Mouse (Mus musculus): ENCODE data around the gene Znrf1. TPM values are rescaled to one million over a fixed set of nuclear protein-coding genes. Genes with fewer than 3 reads are reported as not detected.

Znrf1 gene
- polyA plus RNA-seq, 1 experiment from 2014 or later: 45.6 TPM

- no peak for ATAC-seq (ENCODE audit: low FRiP score)
- Histone ChIP-seq H3K4me1 (ENCODE audit: control insufficient read depth, insufficient read depth, low read length) (peaks cover 10% of the 10 kb centered on the region), H3K27me3 (ENCODE audit: control insufficient read depth, insufficient read depth, low read length) (no peaks in the 10 kb centered on the region), H3K27ac (ENCODE audit: low read depth, low read length) (no peak overlapping the region), H3K9me3 (ENCODE audit: control insufficient read depth, low read length) (no peaks in the 10 kb centered on the region), H3K4me3 (ENCODE audit: low read depth, low read length) (no peak overlapping the region), H3K36me3 (ENCODE audit: control insufficient read depth, insufficient read depth, low read length) (no peaks in the 10 kb centered on the region), H3K4me2 (no peak overlapping the region), H3K9ac (ENCODE audit: low read length) (no peak overlapping the region)
- DNase-seq (ENCODE audit: low spot score, missing footprints): no peak
- WGBS: 88% methylated on average over 15 of the region's 15 CpGs
Measured at GRCm38 (mm10) chr8:111595712-111596484, 60.0 kb downstream of the Znrf1 start.

DNA sequence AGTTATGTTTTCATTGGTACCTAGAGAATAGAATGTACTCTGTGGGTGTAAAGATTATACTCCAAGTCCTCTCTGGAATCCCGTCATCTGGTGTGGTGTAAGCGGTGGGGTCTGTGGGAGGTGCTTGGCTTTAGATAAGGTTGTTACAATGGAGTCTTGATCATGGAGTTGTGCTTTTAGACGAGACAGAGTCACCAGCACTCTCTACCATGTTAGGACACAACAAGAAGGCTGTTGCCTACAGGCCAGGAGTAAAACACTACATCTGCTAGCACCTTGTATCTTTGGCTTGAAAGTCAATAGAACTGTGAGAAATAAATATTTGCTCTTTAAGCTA lies 60.6 kb downstream of the Znrf1 start:
- no peaks in the 10 kb centered on the region for H3K9me3 ChIP-seq (ENCODE audit: control insufficient read depth, low read length)
- H3K4me1 ChIP-seq (ENCODE audit: control insufficient read depth, insufficient read depth, low read length): peaks cover 10% of the 10 kb centered on the region
- DNase-seq (ENCODE audit: low spot score, missing footprints): no peak
- H3K36me3 ChIP-seq (ENCODE audit: control insufficient read depth, insufficient read depth, low read length): no peaks in the 10 kb centered on the region
- H3K27ac ChIP-seq (ENCODE audit: low read depth, low read length): no peak overlapping the region
- H3K27me3 ChIP-seq (ENCODE audit: control insufficient read depth, insufficient read depth, low read length): no peaks in the 10 kb centered on the region
- H3K4me3 ChIP-seq (ENCODE audit: low read depth, low read length): no peak overlapping the region
- no peak overlapping the region for H3K9ac ChIP-seq (ENCODE audit: low read length)
- no peak for ATAC-seq (ENCODE audit: low FRiP score)
- WGBS: 69% methylated on average over 3 of the region's 3 CpGs
- H3K4me2 ChIP-seq: no peak overlapping the region

- Histone ChIP-seq H3K27me3 (ENCODE audit: control insufficient read depth, insufficient read depth, low read length) (no peaks in the 10 kb centered on the region), H3K4me2 (no peak overlapping the region), H3K4me3 (ENCODE audit: low read depth, low read length) (no peak overlapping the region), H3K27ac (ENCODE audit: low read depth, low read length) (no peak overlapping the region), H3K4me1 (ENCODE audit: control insufficient read depth, insufficient read depth, low read length) (peaks cover 10% of the 10 kb centered on the region), H3K9ac (ENCODE audit: low read length) (no peak overlapping the region), H3K36me3 (ENCODE audit: control insufficient read depth, insufficient read depth, low read length) (no peaks in the 10 kb centered on the region), H3K9me3 (ENCODE audit: control insufficient read depth, low read length) (no peaks in the 10 kb centered on the region)
- 74% methylated on average over 1 of the region's 1 CpGs for WGBS
- ATAC-seq (ENCODE audit: low FRiP score): no peak
- DNase-seq (ENCODE audit: low spot score, missing footprints): no peak
Measured at GRCm38 (mm10) chr8:111597310-111597709, 61.4 kb downstream of the Znrf1 start.

- H3K4me3 ChIP-seq (ENCODE audit: low read depth, low read length): no peak overlapping the region
- no peak overlapping the region for H3K27ac ChIP-seq (ENCODE audit: low read depth, low read length)
- peaks cover 10% of the 10 kb centered on the region for H3K4me1 ChIP-seq (ENCODE audit: control insufficient read depth, insufficient read depth, low read length)
- ATAC-seq (ENCODE audit: low FRiP score) (no peak), DNase-seq (ENCODE audit: low spot score, missing footprints) (no peak)
- no peaks in the 10 kb centered on the region for H3K36me3 ChIP-seq (ENCODE audit: control insufficient read depth, insufficient read depth, low read length)
- 80% methylated on average over 9 of the region's 9 CpGs for WGBS
- H3K9me3 ChIP-seq (ENCODE audit: control insufficient read depth, low read length): no peaks in the 10 kb centered on the region
- H3K27me3 ChIP-seq (ENCODE audit: control insufficient read depth, insufficient read depth, low read length): no peaks in the 10 kb centered on the region
- H3K4me2 ChIP-seq: no peak overlapping the region
- no peak overlapping the region for H3K9ac ChIP-seq (ENCODE audit: low read length)
Measured at GRCm38 (mm10) chr8:111599707-111600444, 64.0 kb downstream of the Znrf1 start.

DNA sequence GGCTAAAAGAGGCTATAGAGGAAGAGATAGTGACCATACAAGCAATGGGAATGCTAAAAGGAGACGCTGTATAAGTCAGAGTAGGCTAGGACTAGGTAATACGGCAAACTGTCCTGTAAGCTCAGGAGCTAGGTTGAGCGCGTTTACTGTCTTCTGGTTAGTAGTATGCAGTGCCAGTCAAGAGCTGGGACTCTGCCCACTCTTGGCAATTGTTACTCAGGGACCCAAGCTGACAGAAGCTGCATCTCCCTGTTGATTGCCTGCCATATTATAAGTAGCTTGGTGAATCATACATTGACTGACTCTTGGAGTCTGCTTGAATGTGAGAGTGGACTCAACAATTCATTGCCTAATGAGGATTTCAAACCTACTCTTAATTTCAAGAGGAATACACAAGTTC lies 66.2 kb downstream of the Znrf1 start:
- Histone ChIP-seq H3K4me1 (ENCODE audit: control insufficient read depth, insufficient read depth, low read length) (peaks cover under 1% of the 10 kb centered on the region; the same call in 1 of the 2 replicates), H3K9ac (ENCODE audit: low read length) (no peak overlapping the region), H3K27ac (ENCODE audit: low read depth, low read length) (no peak overlapping the region), H3K4me3 (ENCODE audit: low read depth, low read length) (no peak overlapping the region), H3K27me3 (ENCODE audit: control insufficient read depth, insufficient read depth, low read length) (no peaks in the 10 kb centered on the region), H3K36me3 (ENCODE audit: control insufficient read depth, insufficient read depth, low read length) (no peaks in the 10 kb centered on the region), H3K9me3 (ENCODE audit: control insufficient read depth, low read length) (no peaks in the 10 kb centered on the region), H3K4me2 (no peak overlapping the region)
- WGBS: 96% methylated on average over 4 of the region's 4 CpGs
- no peak for ATAC-seq (ENCODE audit: low FRiP score)
- no peak for DNase-seq (ENCODE audit: low spot score, missing footprints)

- Histone ChIP-seq H3K4me2 (no peak overlapping the region), H3K27ac (ENCODE audit: low read depth, low read length) (no peak overlapping the region), H3K9me3 (ENCODE audit: control insufficient read depth, low read length) (no peaks in the 10 kb centered on the region), H3K4me3 (ENCODE audit: low read depth, low read length) (no peak overlapping the region), H3K27me3 (ENCODE audit: control insufficient read depth, insufficient read depth, low read length) (no peaks in the 10 kb centered on the region), H3K36me3 (ENCODE audit: control insufficient read depth, insufficient read depth, low read length) (no peaks in the 10 kb centered on the region), H3K9ac (ENCODE audit: low read length) (no peak overlapping the region), H3K4me1 (ENCODE audit: control insufficient read depth, insufficient read depth, low read length) (no peaks in the 10 kb centered on the region)
- 98% methylated on average over 2 of the region's 2 CpGs for WGBS
- ATAC-seq (ENCODE audit: low FRiP score) (no peak), DNase-seq (ENCODE audit: low spot score, missing footprints) (no peak)
Measured at GRCm38 (mm10) chr8:111604986-111605385, 69.1 kb downstream of the Znrf1 start.

- no peak overlapping the region for H3K4me2 ChIP-seq
- H3K4me3 ChIP-seq (ENCODE audit: low read depth, low read length): no peak overlapping the region
- 89% methylated on average over 9 of the region's 9 CpGs for WGBS
- H3K27ac ChIP-seq (ENCODE audit: low read depth, low read length): no peak overlapping the region
- DNase-seq (ENCODE audit: low spot score, missing footprints) (no peak), ATAC-seq (ENCODE audit: low FRiP score) (no peak)
- H3K36me3 ChIP-seq (ENCODE audit: control insufficient read depth, insufficient read depth, low read length): no peaks in the 10 kb centered on the region
- no peak overlapping the region for H3K9ac ChIP-seq (ENCODE audit: low read length)
- no peaks in the 10 kb centered on the region for H3K9me3 ChIP-seq (ENCODE audit: control insufficient read depth, low read length)
- H3K4me1 ChIP-seq (ENCODE audit: control insufficient read depth, insufficient read depth, low read length): no peaks in the 10 kb centered on the region
- no peaks in the 10 kb centered on the region for H3K27me3 ChIP-seq (ENCODE audit: control insufficient read depth, insufficient read depth, low read length)
Measured at GRCm38 (mm10) chr8:111606961-111607360, 71.1 kb downstream of the Znrf1 start.

- Histone ChIP-seq H3K9ac (ENCODE audit: low read length) (no peak overlapping the region), H3K4me1 (ENCODE audit: control insufficient read depth, insufficient read depth, low read length) (no peaks in the 10 kb centered on the region), H3K4me3 (ENCODE audit: low read depth, low read length) (no peak overlapping the region), H3K27me3 (ENCODE audit: control insufficient read depth, insufficient read depth, low read length) (no peaks in the 10 kb centered on the region), H3K9me3 (ENCODE audit: control insufficient read depth, low read length) (no peaks in the 10 kb centered on the region), H3K4me2 (no peak overlapping the region), H3K36me3 (ENCODE audit: control insufficient read depth, insufficient read depth, low read length) (no peaks in the 10 kb centered on the region), H3K27ac (ENCODE audit: low read depth, low read length) (no peak overlapping the region)
- WGBS: 94% methylated on average over 7 of the region's 7 CpGs
- DNase-seq (ENCODE audit: low spot score, missing footprints) (no peak), ATAC-seq (ENCODE audit: low FRiP score) (no peak)
Measured at GRCm38 (mm10) chr8:111607414-111607813, 71.5 kb downstream of the Znrf1 start.

DNA sequence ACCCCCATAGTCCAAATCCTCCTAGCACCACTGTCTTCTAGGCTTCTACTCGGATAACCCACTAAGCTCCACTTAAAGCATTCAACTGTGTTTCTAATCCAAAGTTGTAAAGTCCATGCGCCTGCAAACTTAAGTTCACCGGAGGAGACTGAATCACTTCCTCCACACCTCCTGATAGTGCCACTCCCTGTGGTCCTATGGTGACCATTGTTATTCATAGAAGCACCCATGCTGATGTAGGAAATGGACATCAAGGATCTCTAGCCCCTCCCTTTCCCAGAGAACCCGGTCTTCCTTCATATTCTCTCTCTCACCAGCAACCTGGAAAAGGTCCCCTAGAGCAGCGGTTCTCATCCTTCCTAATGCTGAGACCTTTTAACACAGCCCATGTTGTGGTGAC lies 77.3 kb downstream of the Znrf1 start:
- Histone ChIP-seq H3K27ac (ENCODE audit: low read depth, low read length) (no peak overlapping the region), H3K4me3 (ENCODE audit: low read depth, low read length) (no peak overlapping the region), H3K4me1 (ENCODE audit: control insufficient read depth, insufficient read depth, low read length) (no peaks in the 10 kb centered on the region; the same call in 1 of the 2 replicates), H3K9ac (ENCODE audit: low read length) (no peak overlapping the region), H3K36me3 (ENCODE audit: control insufficient read depth, insufficient read depth, low read length) (no peaks in the 10 kb centered on the region), H3K9me3 (ENCODE audit: control insufficient read depth, low read length) (no peaks in the 10 kb centered on the region), H3K4me2 (no peak overlapping the region), H3K27me3 (ENCODE audit: control insufficient read depth, insufficient read depth, low read length) (no peaks in the 10 kb centered on the region)
- DNase-seq (ENCODE audit: low spot score, missing footprints) (no peak), ATAC-seq (ENCODE audit: low FRiP score) (no peak)
- WGBS: 86% methylated on average over 5 of the region's 5 CpGs
